Mouse (Mus musculus) G1E (cell line): ENCODE measurements around the gene Uimc1.

Source experiments
- CTCF ChIP-seq: IDR thresholded peaks from 2 replicates; pipeline ENCODE4 v1.5.1; 2012; ENCODE audit warnings: low read depth, low read length, inconsistent platforms, mixed read lengths
- GATA1 ChIP-seq: IDR thresholded peaks from 2 replicates; pipeline ENCODE4 v1.6.1; 2012; ENCODE audit warnings: borderline replicate concordance, low read length, inconsistent platforms, mixed read lengths
- GATA2 ChIP-seq: IDR thresholded peaks from 2 replicates; pipeline ENCODE4 v1.6.1; 2012; ENCODE audit warnings: low read depth, low read length, inconsistent platforms, borderline replicate concordance
- POLR2AphosphoS5 ChIP-seq: IDR thresholded peaks from 2 replicates; pipeline ENCODE4 v1.6.1; 2012; ENCODE audit warnings: low read depth, low read length, inconsistent platforms; ENCODE audit not compliant: insufficient replicate concordance
- TAL1 ChIP-seq: conservative IDR thresholded peaks from 2 replicates; pipeline ENCODE4 v1.6.1; 2012; ENCODE audit warnings: low read depth, low read length, inconsistent platforms, mixed read lengths

DNA sequence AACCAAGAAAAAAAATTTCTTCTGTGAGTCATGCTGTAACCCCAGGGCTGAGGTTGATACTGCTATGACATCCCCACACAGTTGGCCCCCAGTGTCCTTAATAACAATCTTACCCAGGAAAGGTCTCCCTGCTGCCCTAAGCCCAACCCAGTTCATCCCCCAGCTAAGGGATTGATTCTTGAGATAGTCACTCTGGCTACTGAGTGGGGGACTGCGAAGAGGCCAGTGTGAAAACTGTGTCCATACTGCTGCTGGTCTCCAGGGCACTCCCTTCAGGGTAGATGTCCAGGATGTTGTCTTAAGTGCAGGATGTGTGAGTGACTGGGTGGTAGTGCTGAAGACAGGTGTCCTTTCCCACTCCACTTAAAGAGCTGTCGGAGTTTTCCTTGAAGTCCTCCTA is 33.3 kb upstream of the Uimc1 start, which contains the start of gene Gm17617:
- TF ChIP-seq POLR2AphosphoS5, result no peak
- no peak for TF ChIP-seq CTCF
- TF ChIP-seq GATA1, result no peak
- no peak for TF ChIP-seq TAL1
- TF ChIP-seq GATA2, result no peak
